Mouse (Mus musculus) layer of hippocampus, adult 8-10 months (tissue): ENCODE data around the gene Rnf208. TPM values are rescaled to one million over a fixed set of nuclear protein-coding genes. Genes with fewer than 3 reads are reported as not detected.
A peak's percentile ranks its signal among the peaks of the same experiment; 100 is the strongest.
"Not testable (repeated sequence)": the region's sequence is repeated elsewhere in the genome, so short reads cannot be mapped to it uniquely, and the experiment has no call there.

Experiments
- DNase-seq, 2 experiments: peaks; one replicate each; pipeline ENCODE4 v3.0.0; 2022; ENCODE audit warnings: low spot score in 2 of 2
- total RNA-seq, 4 experiments: library from RNA; stranded (reverse); gene quantifications; 2 replicates each; pipeline ENCODE4 v1.2.4; 2022

The Rnf208 gene
- total RNA-seq, 4 experiments from 2014 or later: 219 to 241 (median 229) TPM

GRCm38 (mm10) chr2:25244144-25244543, 2.1 kb downstream of the Rnf208 start:
- DNase-seq: no peak

- no peak for DNase-seq
Measured at GRCm38 (mm10) chr2:25246183-25247072, 4.4 kb downstream of the Rnf208 start, which contains the start of gene AL732309.1. Gene AL732309.1, minus strand, starts transcription at chr2:25246863.

- no peak for DNase-seq
Measured at GRCm38 (mm10) chr2:25252331-25252730, 10.3 kb downstream of the Rnf208 start.

GRCm38 (mm10) chr2:25255284-25255779, 13.3 kb downstream of the Rnf208 start, which contains the start of gene Tmem203:
Gene Tmem203, plus strand, starts transcription at chr2:25255439.
- DNase-seq: peak in 1 of 2 experiments; percentile 78

GRCm38 (mm10) chr2:25256443-25257109, 14.5 kb downstream of the Rnf208 start:
- not testable (repeated sequence) for DNase-seq

- DNase-seq: not testable (repeated sequence)
Measured at GRCm38 (mm10) chr2:25257250-25257649, 15.2 kb downstream of the Rnf208 start.

- no peak for DNase-seq
Measured at GRCm38 (mm10) chr2:25258887-25259286, 16.8 kb downstream of the Rnf208 start.

GRCm38 (mm10) chr2:25261870-25262269, 19.8 kb downstream of the Rnf208 start:
- DNase-seq: peak in 1 of 2 experiments; percentile 47

GRCm38 (mm10) chr2:25262291-25262767, 20.3 kb downstream of the Rnf208 start, which contains the start of gene Tprn:
Gene Tprn, plus strand, starts transcription at chr2:25262618.
- DNase-seq: peak; percentile 94 to 97

- DNase-seq: no peak
Measured at GRCm38 (mm10) chr2:25262795-25263622, 21.0 kb downstream of the Rnf208 start.

GRCm38 (mm10) chr2:25263623-25264285, 21.7 kb downstream of the Rnf208 start:
- DNase-seq: no peak

GRCm38 (mm10) chr2:25264286-25264660, 22.2 kb downstream of the Rnf208 start:
- DNase-seq: no peak

- DNase-seq: no peak
Measured at GRCm38 (mm10) chr2:25264851-25265250, 22.8 kb downstream of the Rnf208 start.

- DNase-seq: peak in 1 of 2 experiments; percentile 53
Measured at GRCm38 (mm10) chr2:25265897-25266656, 24.0 kb downstream of the Rnf208 start.

- DNase-seq: peak; percentile 79 to 85
Measured at GRCm38 (mm10) chr2:25266720-25267119, 24.7 kb downstream of the Rnf208 start.

- no peak for DNase-seq
Measured at GRCm38 (mm10) chr2:25267241-25267640, 25.2 kb downstream of the Rnf208 start.

- no peak for DNase-seq
Measured at GRCm38 (mm10) chr2:25267746-25268309, 25.8 kb downstream of the Rnf208 start.

- peak; percentile 95 to 97 for DNase-seq
Measured at GRCm38 (mm10) chr2:25271827-25272511, 29.9 kb downstream of the Rnf208 start, which contains the start of the genes Ssna1 and Anapc2. Gene Ssna1, minus strand, starts transcription at chr2:25272438. Gene Anapc2, plus strand, starts transcription at chr2:25272478.
